Mouse (Mus musculus): ENCODE results near the gene Ptk7.

Gene Ptk7

GRCm38 (mm10) chr17:46628791-46629684 is at the start of gene Ptk7:
Ptk7 (minus strand) TSS chr17:46629504.
- DNase-seq (ENCODE audit: low read depth, low spot score), result peak; percentile 74

- no peak for DNase-seq (ENCODE audit: low read depth, low spot score)
These were observed 49.6 kb upstream of the Ptk7 start for GRCm38 (mm10) chr17:46678911-46679310.

- no peak for DNase-seq (ENCODE audit: low read depth, low spot score)
These were observed 49.1 kb upstream of the Ptk7 start, which contains the start of gene Mea1 for GRCm38 (mm10) chr17:46678416-46678815. Mea1 (plus strand) TSS chr17:46678793.

- DNase-seq (ENCODE audit: low read depth, low spot score), result no peak
These were observed 45.4 kb upstream of the Ptk7 start for GRCm38 (mm10) chr17:46674530-46675283.

- peak; percentile 83 for DNase-seq (ENCODE audit: low read depth, low spot score)
These were observed 44.7 kb upstream of the Ptk7 start, which contains the start of gene Rrp36 for GRCm38 (mm10) chr17:46673850-46674529. Rrp36 (minus strand) TSS chr17:46674352.

- DNase-seq (ENCODE audit: low read depth, low spot score), result no peak
These were observed 40.6 kb upstream of the Ptk7 start for GRCm38 (mm10) chr17:46669911-46670310.

- DNase-seq (ENCODE audit: low read depth, low spot score), result no peak
These were observed 38.4 kb upstream of the Ptk7 start for GRCm38 (mm10) chr17:46667712-46668111.

- no peak for DNase-seq (ENCODE audit: low read depth, low spot score)
These were observed 33.4 kb upstream of the Ptk7 start for GRCm38 (mm10) chr17:46662730-46663129.

- no peak for DNase-seq (ENCODE audit: low read depth, low spot score)
These were observed 32.7 kb upstream of the Ptk7 start for GRCm38 (mm10) chr17:46661981-46662380.

GRCm38 (mm10) chr17:46661351-46661750 is 32.0 kb upstream of the Ptk7 start:
- no peak for DNase-seq (ENCODE audit: low read depth, low spot score)

GRCm38 (mm10) chr17:46656054-46656453 is 26.8 kb upstream of the Ptk7 start:
- no peak for DNase-seq (ENCODE audit: low read depth, low spot score)

GRCm38 (mm10) chr17:46651755-46652547 is 22.6 kb upstream of the Ptk7 start:
- no peak for DNase-seq (ENCODE audit: low read depth, low spot score)

- DNase-seq (ENCODE audit: low read depth, low spot score), result no peak
These were observed 22.0 kb upstream of the Ptk7 start for GRCm38 (mm10) chr17:46651292-46651691.

- DNase-seq (ENCODE audit: low read depth, low spot score), result peak; percentile 84
These were observed 21.1 kb upstream of the Ptk7 start, which contains the start of gene Cul7 for GRCm38 (mm10) chr17:46650232-46651031. Cul7 (plus strand) TSS chr17:46650337.

GRCm38 (mm10) chr17:46649811-46650210 is 20.5 kb upstream of the Ptk7 start:
- no peak for DNase-seq (ENCODE audit: low read depth, low spot score)

- no peak for DNase-seq (ENCODE audit: low read depth, low spot score)
These were observed 19.1 kb upstream of the Ptk7 start for GRCm38 (mm10) chr17:46648436-46648835.

- DNase-seq (ENCODE audit: low read depth, low spot score), result no peak
These were observed 18.0 kb upstream of the Ptk7 start for GRCm38 (mm10) chr17:46647279-46647678.

- no peak for DNase-seq (ENCODE audit: low read depth, low spot score)
These were observed 17.0 kb upstream of the Ptk7 start for GRCm38 (mm10) chr17:46646322-46646662.

- peak; percentile 97 for DNase-seq (ENCODE audit: low read depth, low spot score)
These were observed 16.4 kb upstream of the Ptk7 start, which contains the start of the genes Klc4 and Mrpl2 for GRCm38 (mm10) chr17:46645561-46646321. Klc4 (minus strand) TSS chr17:46646022. Mrpl2 (plus strand) TSS chr17:46646229.
